Mouse (Mus musculus): ENCODE data around the gene Kxd1.

Gene Kxd1

DNA sequence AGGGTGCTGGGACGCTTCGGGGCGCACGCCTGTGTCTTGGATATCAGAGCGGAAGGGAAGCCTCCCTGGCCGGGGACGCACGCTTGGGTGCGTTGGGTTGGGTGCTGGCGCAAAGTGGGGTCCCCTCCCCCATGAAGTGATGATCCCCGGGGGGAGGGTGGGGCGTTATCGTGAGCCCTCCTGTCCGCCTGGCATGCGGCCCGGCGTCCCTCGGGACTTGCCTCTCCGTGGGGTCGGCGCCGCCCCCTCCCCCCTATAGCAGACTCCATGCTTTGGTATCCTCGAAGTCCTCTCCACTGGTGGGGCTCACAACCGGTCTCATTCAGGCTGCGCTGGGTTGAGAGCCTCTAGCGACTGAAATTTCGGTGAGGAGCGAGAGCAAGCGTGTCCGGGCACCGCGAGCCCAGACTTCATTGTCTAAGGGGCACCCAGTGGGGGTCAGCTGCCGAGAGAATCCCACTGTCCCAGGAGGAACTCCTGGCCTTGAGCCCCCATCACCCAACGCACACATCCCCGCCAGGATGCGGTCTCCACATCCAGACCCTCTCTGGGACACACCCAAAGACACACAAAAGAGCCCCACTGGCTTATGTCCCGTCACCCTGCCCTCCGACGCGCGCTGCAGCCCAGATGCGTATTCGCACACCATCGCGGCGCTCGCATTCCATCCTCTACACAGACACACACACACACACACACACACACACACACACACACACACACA is 33.9 kb downstream of the Kxd1 start:
- DNase-seq (ENCODE audit: low spot score): no peak

DNA sequence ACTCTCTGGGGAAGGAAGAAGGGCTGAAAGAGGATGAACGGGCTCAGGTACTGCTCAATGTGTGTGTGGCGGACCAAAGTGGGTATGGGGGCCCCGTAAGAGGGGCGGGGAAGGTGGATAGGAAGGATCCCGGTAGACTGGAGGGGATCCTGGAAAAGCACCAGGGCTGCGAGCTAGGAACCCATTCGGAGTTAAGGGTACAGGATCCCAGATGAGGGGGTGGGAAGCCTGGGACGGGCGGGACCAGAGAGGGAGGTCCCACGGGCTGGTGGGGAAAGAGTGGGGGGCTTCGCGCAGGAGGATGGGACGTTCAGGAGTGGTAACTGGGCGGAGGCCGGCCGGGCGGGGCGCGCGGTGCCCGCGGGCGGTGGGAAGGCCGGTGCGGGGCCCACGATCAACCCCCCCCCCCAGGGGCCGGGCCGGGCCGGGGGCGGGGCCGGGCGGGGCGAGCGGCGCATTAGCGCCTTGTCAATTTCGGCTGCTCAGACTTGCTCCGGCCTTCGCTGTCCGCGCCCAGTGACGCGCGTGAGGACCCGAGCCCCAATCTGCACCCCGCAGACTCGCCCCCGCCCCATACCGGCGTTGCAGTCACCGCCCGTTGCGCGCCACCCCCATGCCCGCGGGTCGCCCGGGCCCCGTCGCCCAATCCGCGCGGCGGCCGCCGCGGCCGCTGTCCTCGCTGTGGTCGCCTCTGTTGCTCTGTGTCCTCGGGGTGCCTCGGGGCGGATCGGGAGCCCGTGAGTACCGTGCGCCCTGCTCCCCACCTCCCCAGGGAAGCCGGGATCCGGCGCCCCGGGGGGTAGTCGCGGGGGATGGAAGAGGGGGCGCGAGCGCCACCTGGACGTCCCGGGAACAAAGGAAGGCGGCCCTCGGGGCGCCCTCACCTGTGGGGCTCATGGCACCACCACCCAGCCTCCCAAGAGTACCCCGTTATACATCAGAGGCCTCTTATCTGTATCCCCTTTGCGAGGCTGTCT is 34.8 kb downstream of the Kxd1 start, which contains the start of gene Crlf1:
Gene Crlf1, plus strand, starts transcription at position 495 of the 977 bp plus-strand sequence.
- no peak for DNase-seq (ENCODE audit: low spot score)

DNA sequence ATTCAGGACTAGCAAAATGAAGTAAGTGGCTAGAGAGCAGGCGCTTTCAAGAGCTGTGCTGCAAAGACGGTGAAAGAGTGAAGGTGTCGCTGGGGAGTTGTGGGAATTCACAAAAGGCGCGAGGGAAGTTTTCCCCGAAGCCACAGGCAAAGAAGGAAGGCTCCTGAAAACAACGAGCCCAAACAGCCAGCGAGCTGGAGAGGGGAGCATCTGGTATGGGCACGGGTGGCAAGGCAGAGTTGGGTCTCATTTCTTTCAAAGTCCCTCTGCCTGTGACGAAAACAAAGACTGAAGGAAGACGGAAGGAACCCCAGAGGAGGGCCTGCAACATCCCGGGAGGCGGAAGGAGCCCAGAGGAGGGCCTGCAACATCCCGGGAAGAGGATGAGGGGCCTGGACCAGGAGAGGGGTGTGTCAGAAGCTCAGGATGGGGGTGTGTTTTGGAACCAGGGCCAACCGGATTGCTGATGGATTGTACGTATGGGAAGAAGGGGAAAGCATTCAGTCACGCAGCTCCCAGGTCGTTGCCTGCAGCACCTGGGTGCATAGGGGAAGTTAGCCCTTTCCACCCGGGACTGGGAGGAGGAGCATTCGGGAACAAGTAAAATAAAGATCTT is 36.8 kb downstream of the Kxd1 start:
- DNase-seq (ENCODE audit: low spot score): no peak

DNA sequence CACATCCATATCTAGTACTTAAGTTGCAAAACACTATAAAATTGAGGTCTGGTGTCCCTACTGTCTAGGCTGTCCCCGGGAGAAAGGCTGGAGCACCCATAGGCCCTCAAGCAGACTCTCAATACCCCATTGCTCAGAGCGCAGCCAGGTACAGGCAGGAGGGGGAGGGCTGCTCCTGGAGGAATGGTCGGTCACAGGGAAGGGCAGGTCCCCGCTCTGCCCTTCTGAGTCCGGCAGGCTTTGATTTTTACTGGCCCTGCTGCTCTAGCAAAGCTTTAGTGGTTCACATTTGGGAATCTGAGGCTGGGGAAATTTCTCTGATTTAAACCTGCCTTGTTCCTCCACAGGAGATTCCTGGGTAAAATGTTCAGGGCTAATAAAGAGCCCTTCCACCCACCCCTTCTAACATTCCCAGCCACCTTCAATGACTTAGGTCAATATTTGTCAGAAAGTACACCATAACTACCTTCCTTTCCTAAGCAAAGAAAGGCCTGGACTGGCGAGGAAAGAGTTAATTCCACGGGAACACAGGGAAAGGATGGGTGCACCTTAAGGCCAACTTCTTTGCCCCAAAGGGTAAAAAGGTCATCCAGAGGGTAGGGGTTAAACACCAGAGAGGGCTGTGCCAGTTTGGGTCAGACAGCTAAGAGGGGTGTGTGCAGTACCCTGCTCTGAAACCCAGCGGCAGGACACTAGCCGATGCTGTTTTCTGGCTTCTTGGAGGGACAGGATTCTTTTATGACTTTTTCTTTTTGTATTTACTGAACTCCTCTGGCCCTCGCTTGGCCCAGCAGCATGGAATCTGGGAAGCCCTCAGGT is 37.5 kb downstream of the Kxd1 start:
- no peak for DNase-seq (ENCODE audit: low spot score)

DNA sequence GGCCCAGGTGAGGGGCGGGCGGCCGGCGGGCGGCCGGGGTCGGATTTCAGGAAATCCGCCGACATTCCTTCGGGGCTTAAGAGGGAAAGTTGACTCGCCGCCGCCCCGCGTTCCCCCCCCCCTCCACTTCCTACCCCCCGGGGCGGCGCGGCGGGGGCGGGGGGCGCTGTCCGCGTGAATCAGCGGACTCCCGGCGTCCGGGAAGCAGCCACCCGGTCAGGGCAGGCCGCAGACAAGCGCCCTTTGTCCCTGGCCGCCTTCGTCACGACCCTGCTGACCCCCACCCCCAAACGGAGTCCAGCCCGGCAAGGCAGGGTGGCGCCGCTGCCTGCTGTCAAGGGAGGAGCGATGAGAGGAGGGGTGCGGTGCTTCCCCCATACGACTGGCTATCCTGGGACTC is 38.2 kb downstream of the Kxd1 start:
- no peak for DNase-seq (ENCODE audit: low spot score)

DNA sequence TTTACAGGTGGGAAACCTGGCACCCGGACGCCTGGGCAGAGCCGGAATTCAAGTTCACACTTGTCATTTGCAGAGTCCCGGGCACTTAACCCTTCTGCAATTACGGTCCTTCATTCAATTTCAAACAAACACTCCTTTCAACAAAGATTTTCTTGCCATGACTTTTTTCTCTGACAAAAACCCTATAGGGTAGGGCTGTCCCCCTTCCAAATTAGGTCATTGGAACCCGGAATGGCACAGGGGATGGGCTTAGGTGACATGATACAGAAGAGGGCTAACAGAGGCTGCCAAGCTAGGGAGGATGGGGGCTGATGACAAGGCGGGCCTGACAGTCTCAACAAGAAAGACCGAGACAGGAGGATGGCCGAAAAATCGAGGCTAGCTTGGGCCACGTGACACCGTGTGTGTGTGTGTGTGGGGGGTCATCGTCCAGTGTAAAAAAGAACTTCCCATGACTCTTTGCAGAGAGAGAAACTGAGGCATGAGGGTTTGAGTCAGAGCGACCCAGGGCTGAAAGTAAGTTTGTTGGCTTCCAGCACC is 38.8 kb downstream of the Kxd1 start:
- no peak for DNase-seq (ENCODE audit: low spot score)

DNA sequence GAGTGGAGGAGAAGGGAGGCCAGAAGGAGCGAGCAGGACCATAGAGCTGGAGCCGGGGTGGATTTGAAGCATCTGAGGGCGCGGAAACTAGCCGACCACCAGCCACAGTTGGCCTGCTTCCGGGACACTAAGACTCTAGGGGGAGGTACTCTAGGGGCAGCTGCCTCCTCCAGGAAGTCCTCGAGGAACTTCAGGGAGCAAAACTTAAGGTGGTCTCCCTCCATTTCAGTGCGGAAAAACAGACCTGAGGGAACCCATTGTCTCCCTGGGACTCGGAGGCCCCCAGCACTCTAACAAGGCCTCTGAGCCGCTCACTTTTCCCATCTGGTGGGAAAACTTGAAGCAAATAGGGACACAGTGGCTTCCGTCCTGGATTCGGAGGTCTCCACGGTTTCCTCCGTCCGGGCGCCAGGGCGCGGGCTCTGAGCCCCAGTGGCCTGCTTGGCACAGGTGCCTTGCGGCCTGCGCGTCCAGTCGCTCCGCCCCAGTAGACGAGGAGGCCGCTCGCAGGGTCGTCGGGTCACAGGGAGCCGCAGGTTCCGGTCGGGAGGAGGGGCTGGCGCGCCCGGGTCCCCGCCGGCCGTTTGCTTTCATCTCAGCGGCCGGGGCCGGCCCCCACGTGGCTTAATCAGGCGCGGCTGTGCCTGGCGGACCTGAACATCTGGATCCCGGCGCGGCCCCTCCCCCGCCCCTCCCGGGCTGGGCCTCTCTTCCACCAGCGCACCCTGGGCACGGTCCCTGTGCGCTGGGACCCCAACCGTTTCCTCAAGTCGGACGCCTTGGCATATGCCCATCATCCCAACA is 39.6 kb downstream of the Kxd1 start:
- no peak for DNase-seq (ENCODE audit: low spot score)

DNA sequence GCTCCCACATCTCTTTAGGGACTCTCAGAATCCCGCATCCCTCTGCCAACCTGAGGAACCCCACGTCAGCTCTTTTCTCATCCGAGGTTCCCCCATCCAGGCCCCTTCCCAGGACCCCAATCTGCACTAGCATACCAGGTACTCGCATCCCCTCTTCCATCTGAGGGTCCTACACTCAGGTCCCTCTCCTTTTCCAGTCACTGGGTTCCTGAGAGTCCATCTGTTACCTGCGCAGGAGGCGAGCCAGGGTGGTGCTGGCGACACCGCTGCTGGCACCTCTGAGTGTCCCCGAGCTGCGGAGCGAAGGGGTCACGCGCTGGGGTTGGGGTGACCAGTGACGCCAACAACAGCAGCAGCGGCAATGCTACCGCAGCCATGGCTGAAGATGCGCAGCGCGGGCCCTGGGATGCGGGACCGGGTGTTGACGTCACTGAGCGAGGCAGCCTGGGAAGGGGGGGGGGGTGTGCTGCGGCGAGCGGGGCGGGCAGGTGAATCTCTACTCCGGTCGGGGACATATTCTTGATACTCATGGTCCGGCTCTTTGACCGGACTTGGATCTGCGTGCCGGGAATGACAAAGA is 40.7 kb downstream of the Kxd1 start, which contains the start of gene Tmem59l:
Gene Tmem59l, minus strand, starts transcription at position 418 of the 580 bp plus-strand sequence.
- no peak for DNase-seq (ENCODE audit: low spot score)

DNA sequence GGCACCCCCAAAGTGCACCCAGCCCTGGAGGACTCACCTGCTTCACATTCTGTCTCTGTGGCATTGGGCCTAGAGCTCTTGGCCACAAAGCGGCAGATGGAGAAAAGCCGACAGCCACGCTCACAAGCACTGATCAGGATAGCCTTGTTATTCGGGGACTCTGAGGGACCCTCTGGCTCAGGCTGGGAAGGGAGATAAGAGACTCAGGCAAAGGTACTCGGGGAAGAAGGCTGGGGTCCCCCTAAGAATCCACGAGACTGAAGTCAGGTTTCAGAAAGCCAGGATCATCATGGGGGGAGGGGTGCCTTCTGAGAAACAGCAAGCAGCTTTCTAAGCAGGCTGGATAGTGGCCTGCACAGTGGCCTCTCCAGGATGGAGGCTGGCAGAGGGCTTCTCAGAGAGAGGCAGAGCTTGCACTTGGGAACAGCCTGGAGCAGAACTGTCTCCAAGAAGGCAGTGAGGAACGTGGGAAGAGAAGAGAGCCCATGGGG is 41.5 kb downstream of the Kxd1 start:
- no peak for DNase-seq (ENCODE audit: low spot score)

DNA sequence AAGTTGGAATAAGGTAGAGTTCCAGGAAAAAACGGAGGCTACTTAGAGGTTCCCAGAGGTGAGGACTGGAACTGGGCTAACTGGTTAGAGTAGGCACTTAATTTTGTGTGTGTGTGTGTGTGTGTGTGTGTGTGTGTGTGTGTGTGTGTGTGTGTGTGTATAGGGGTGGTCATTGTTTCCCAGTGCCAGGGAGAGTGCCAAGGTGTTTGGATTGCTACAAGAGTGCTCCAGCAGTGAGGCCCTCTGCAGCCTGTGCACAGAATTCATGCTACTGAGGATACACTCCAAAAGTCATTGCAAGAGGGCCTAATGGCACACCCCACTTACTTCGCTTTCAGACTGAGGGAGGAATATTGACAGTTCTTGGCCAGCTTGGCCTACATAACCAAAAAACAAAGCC is 44.8 kb downstream of the Kxd1 start:
- DNase-seq (ENCODE audit: low spot score): no peak

DNA sequence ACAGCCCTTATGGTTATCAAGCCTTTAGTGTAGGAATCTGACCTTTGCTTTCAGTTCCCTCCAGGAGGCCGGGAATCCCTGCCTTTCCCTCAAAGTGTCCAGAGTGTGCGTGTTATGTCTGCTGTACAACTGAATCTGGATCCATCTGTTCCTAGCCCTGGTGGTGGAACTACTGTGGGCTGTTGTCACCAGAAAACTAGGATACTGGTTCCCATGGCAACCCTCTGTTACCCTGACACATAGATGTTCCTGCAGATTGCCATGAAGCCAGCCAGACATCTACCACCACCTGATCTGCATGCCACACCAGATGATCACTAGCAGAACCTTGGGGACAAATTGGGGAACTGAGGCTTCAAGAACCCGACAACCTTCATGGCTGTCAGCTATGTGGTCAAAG is 45.8 kb downstream of the Kxd1 start:
- peak; percentile 81 for DNase-seq (ENCODE audit: low spot score)

DNA sequence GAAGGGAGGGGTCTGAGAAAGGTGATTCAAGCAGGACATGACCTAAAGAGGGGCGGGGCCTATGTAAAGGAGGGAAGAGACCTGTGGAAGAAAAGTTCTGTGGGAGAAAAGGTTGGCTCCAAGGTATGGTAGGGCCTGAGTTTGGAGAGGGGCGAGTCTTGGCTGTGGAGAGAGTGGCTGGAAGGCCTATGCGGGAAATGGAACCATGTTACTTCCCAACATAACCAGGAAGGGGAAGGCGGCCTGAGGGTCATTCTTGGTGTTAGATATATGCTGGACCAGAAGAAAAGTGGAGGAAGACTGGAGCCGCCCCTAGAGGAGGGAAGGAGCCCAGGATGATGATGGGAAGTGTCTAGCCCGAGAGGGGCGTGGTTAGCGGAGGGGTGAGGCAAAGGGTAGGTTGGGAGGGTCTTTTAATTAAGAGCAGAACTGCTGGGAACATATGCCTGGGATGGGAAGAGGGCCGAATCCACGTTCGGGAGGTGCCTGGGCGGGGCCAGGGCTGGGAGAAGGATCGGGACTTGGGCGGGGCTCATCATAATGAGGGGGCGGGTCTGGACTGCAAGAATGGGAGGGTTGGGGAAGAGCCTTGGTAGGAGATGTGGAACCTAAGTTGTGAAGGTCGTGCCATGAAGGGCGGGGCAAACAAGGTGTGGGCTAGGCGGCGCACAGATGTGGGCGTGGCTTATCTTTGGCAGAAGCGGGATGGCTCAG is 50.3 kb downstream of the Kxd1 start:
- no peak for DNase-seq (ENCODE audit: low spot score)

DNA sequence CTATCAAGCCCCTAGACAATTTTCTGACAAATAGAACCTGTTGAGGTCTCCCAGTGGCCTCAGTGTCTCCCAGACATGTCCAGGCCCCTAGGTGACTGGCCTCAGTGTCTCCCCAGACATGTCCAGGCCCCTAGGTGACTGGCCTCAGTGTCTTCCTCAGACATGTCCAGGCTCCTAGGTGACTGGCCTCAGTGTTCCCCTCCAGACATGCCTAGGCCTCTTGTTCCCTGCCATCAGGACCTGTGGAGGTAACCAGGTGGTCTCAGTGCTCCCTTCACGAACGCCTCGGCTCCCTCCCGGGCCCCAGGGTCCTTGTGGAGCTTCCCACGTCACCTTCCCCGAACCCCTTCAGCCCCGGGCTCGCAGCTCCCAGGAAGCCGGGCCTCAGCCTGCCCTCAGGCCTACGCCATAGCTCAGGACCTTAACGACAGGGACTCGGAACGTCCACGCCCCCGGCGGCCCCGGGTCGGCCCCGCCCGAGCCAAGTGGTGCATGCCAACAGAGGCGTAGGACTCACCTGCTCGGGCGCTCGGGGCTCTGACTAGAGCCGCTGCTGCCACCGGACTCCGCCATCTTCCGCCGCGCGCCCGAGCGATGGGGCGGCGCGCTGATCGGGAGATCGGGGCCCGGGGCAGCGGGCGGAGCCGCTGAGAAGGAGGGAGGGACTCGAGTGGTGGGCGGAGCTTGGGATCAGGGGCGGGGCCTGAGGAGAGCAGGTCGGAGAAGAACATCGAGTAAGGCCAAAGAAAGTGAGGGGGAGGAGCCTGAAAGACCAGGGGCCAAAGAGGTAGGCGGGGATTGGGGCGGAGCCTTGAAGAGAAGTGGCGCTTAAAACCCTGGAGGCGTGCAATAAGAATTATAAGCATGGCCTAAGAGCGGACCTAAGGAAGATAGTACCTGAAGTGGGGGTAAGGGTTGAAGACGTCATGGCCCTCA is 51.2 kb downstream of the Kxd1 start, which contains the start of gene Klhl26:
Gene Klhl26, minus strand, starts transcription at position 636 of the 936 bp plus-strand sequence.
- DNase-seq (ENCODE audit: low spot score): peak; percentile 68

DNA sequence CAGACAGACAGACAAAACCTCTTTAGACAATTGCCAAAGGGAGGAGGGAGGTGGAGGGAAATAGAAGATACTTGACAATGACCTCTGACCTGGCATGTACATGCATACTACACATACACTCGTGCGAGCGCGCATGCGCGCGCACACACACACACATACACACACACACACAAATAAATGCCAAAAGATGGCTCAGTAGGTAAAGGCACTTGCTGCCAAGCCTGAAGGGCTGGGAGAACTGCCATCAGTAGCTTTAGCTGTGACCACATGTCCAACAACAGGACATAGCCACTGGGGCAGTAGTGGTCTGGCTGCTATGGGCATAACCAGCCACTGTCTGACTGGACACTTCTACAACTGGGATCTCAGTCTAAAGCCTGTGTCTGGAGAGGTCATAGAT is 55.9 kb downstream of the Kxd1 start:
- DNase-seq (ENCODE audit: low spot score): no peak

DNA sequence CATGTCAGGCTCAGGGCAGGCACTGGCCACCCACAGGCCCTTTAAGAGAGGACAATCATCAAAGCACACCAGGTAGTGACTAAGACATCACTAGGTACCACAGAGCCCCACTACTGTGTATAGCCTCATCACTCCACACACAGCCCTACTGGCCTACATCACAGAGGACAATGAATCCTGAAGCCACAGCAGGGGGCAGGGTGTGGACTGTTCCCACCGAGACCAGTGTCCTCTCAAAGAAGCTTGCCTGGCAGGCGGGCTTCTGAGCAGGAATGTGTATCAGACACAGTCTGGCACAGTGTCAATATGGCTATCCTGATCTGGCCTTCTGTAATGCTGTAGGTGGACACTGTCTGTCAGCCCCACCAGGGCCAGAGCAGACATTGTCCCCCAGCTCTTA is 57.8 kb downstream of the Kxd1 start:
- DNase-seq (ENCODE audit: low spot score): no peak

DNA sequence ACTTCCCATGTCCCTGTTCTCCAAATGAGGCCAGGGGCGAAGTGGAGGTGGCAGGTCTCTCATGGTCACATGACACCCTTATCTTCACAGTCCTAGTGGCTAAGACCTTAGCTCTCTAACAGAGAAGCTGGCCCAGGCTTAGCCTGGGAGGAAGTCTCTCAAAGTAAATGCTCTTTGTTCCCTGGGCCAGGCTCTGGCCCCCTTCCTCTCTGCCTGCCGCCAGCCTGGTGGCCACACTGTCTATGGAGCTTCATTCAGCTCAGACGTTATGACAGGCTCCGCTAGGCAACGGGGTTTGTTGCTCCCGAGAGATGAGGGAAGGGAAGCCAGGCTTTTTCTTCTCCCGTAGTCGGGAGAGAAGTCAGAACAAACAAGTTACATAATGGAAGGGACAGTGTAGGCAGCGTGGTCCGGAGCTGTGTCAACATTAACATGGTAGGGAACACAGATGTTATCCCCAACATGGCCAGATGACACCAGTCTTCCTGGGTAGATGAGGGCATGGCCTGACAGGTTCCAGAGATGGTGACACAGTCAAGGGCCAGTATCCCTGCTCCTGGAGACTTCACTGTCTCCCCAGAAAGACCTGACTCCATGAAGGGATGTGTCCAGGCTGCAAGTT is 58.4 kb downstream of the Kxd1 start:
- no peak for DNase-seq (ENCODE audit: low spot score)

DNA sequence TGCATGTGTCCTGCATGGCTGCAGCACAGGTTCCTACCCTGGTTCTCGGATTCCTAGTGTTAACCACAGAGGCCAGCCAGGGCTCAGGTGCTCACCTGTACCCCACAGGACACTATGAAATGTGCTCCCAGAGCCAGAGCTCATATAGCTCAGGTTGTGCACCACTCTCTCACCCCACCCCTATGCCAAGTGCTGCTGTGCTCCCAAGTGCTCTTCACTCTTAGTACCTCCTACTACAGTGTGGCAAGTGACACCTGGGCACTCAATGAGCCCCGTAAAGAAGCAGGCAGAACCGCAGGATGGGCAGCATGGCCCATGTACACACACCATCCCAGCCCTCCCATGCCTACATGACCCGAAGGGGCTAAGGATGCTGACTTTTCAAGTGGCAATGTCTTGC is 59.0 kb downstream of the Kxd1 start:
- no peak for DNase-seq (ENCODE audit: low spot score)

DNA sequence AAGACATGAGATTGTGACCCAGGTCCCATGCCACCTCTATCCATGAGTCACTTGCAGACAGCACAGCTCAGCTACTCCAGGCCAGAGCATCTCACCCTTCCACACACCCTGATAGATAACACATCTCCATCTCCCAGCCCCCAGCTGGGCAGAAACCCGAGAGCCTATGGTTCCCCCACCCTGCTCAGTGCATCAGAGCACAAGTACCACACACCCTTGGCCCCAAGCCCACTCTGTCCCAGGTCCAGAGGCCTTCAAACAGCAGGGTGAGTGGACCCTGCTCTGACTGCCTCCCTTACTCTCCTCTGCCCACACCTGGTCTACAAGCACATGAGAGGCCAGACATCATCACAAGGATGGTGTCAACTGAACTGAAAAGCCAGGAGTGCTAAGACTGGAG is 59.8 kb downstream of the Kxd1 start:
- no peak for DNase-seq (ENCODE audit: low spot score)
